Mouse (Mus musculus): ENCODE data around the gene Plcd1. TPM values are rescaled to one million over a fixed set of nuclear protein-coding genes. Genes with fewer than 3 reads are reported as not detected.
A peak's percentile ranks its signal among the peaks of the same experiment; 100 is the strongest.

The Plcd1 gene
- polyA plus RNA-seq, 2 experiments, result 38.2 to 50.0 TPM

DNA sequence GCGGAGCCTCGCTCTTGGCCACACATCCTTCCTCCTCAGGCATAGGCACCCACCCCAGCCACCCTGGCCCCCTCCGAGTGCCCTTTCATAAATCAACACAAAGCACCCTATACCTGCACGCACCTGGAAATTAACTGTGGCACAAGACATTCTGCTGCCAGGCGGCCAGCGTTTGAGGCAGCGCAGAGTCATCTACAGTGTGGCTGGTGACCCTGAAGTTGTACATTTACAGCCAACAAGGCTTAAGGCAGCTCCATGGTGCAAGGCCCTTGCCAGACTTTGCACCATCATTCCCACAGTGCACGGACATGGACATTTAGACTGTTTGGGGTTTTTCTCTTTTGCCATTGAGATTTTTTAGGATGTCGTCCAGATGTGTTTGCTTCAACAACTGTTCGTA, 32.6 kb downstream of the Plcd1 start:
- H3K27me3 ChIP-seq (ENCODE audit: control insufficient read depth, insufficient read depth, low read length), result no peaks in the 10 kb centered on the region
- no peaks in the 10 kb centered on the region for H3K36me3 ChIP-seq (ENCODE audit: control insufficient read depth, insufficient read depth, low read length)
- no peak for DNase-seq (ENCODE audit: low spot score)
- H3K9ac ChIP-seq (ENCODE audit: low read depth, low read length, severe bottlenecking), result no peak overlapping the region
- no peak overlapping the region for H3K4me3 ChIP-seq (replicated peaks; ENCODE audit: low read length)
- H3K4me2 ChIP-seq (replicated peaks; ENCODE audit: low read depth, low read length, severe bottlenecking), result no peak overlapping the region
- no peak overlapping the region for H3K27ac ChIP-seq (replicated peaks; ENCODE audit: low read depth, low read length)
- 88% methylated on average over 10 of the region's 10 CpGs for WGBS
- ATAC-seq (ENCODE audit: low FRiP score, low read depth), result no peak
- TF ChIP-seq POLR2A (IDR thresholded peaks at IDR 0.05; ENCODE audit: borderline replicate concordance, extremely low read depth, insufficient read depth, insufficient read length), result no peak
- 0 out of 2 replicates have a peak, but pooled peaks cover 4% of the 10 kb centered on the region for H3K4me1 ChIP-seq (ENCODE audit: control insufficient read depth, insufficient read depth, low read length)
- no peaks in the 10 kb centered on the region for H3K9me3 ChIP-seq (ENCODE audit: control insufficient read depth, low read length)

DNA sequence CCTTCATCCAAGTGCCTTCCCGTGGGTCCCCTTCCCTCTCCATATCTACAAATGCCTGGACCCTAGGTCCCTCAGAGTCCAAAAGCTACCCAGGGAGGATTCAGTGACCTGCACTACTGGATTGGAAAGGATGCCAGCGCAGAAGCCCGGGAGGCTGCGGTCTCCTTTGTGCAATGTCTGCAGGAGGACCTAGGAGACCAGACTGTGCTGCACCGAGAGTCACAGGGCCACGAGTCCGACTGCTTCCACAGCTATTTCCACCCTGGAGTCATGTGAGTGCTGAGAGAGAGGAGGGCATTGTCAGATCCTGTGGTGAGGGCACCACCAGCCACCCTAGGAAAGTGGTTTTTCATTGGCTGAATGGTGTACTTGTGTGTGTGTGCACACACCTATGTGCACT, 35.1 kb downstream of the Plcd1 start:
- no peak for DNase-seq (ENCODE audit: low spot score)
- Histone ChIP-seq H3K9ac (ENCODE audit: low read depth, low read length, severe bottlenecking) (no peak overlapping the region), H3K27me3 (ENCODE audit: control insufficient read depth, insufficient read depth, low read length) (no peaks in the 10 kb centered on the region), H3K27ac (replicated peaks; ENCODE audit: low read depth, low read length) (no peak overlapping the region), H3K4me3 (replicated peaks; ENCODE audit: low read length) (no peak overlapping the region), H3K36me3 (ENCODE audit: control insufficient read depth, insufficient read depth, low read length) (no peaks in the 10 kb centered on the region), H3K4me1 (ENCODE audit: control insufficient read depth, insufficient read depth, low read length) (no peaks in the 10 kb centered on the region; the same call in 1 of the 2 replicates), H3K4me2 (replicated peaks; ENCODE audit: low read depth, low read length, severe bottlenecking) (no peak overlapping the region), H3K9me3 (ENCODE audit: control insufficient read depth, low read length) (no peaks in the 10 kb centered on the region)
- ATAC-seq (ENCODE audit: low FRiP score, low read depth), result no peak
- WGBS, result 85% methylated on average over 7 of the region's 7 CpGs
- TF ChIP-seq POLR2A (IDR thresholded peaks at IDR 0.05; ENCODE audit: borderline replicate concordance, extremely low read depth, insufficient read depth, insufficient read length), result no peak

DNA sequence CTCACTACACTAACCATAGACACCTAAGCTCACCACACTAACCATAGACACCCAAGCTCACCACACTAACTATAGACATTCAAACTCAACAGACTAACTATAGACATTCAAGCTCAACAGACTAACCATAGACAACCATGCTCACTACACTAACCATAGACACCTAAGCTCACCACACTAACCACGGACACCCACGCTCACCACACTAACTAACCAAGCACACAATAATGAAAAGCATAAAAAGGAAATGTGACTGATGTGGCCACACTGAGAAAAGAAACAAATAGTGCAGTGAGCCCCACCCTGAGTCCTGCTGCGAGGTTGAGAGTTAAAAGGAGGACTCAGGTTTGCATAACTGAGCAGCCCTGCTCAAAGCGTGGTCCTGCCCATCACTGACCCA, 38.0 kb downstream of the Plcd1 start:
- H3K9me3 ChIP-seq (ENCODE audit: control insufficient read depth, low read length), result no peaks in the 10 kb centered on the region
- 85% methylated on average over 4 of the region's 4 CpGs for WGBS
- no peak overlapping the region for H3K9ac ChIP-seq (ENCODE audit: low read depth, low read length, severe bottlenecking)
- no peaks in the 10 kb centered on the region for H3K27me3 ChIP-seq (ENCODE audit: control insufficient read depth, insufficient read depth, low read length)
- H3K4me3 ChIP-seq (replicated peaks; ENCODE audit: low read length), result no peak overlapping the region
- H3K4me1 ChIP-seq (ENCODE audit: control insufficient read depth, insufficient read depth, low read length), result peaks cover 8% of the 10 kb centered on the region
- H3K36me3 ChIP-seq (ENCODE audit: control insufficient read depth, insufficient read depth, low read length), result no peaks in the 10 kb centered on the region
- no peak overlapping the region for H3K4me2 ChIP-seq (replicated peaks; ENCODE audit: low read depth, low read length, severe bottlenecking)
- TF ChIP-seq POLR2A (IDR thresholded peaks at IDR 0.05; ENCODE audit: borderline replicate concordance, extremely low read depth, insufficient read depth, insufficient read length), result no peak
- DNase-seq (ENCODE audit: low spot score), result no peak
- no peak for ATAC-seq (ENCODE audit: low FRiP score, low read depth)
- no peak overlapping the region for H3K27ac ChIP-seq (replicated peaks; ENCODE audit: low read depth, low read length)

GRCm38 (mm10) chr9:119053964-119054576, 39.2 kb downstream of the Plcd1 start:
- no peaks in the 10 kb centered on the region for H3K27me3 ChIP-seq (ENCODE audit: control insufficient read depth, insufficient read depth, low read length)
- no peak overlapping the region for H3K4me2 ChIP-seq (replicated peaks; ENCODE audit: low read depth, low read length, severe bottlenecking)
- no peaks in the 10 kb centered on the region for H3K9me3 ChIP-seq (ENCODE audit: control insufficient read depth, low read length)
- WGBS, result 81% methylated on average over 9 of the region's 9 CpGs
- no peak for DNase-seq (ENCODE audit: low spot score)
- no peak overlapping the region for H3K4me3 ChIP-seq (replicated peaks; ENCODE audit: low read length)
- no peak for ATAC-seq (ENCODE audit: low FRiP score, low read depth)
- no peak overlapping the region for H3K27ac ChIP-seq (replicated peaks; ENCODE audit: low read depth, low read length)
- TF ChIP-seq POLR2A (IDR thresholded peaks at IDR 0.05; ENCODE audit: borderline replicate concordance, extremely low read depth, insufficient read depth, insufficient read length), result no peak
- peaks cover 8% of the 10 kb centered on the region for H3K4me1 ChIP-seq (ENCODE audit: control insufficient read depth, insufficient read depth, low read length)
- H3K36me3 ChIP-seq (ENCODE audit: control insufficient read depth, insufficient read depth, low read length), result no peaks in the 10 kb centered on the region
- no peak overlapping the region for H3K9ac ChIP-seq (ENCODE audit: low read depth, low read length, severe bottlenecking)

- H3K4me3 ChIP-seq (replicated peaks; ENCODE audit: low read length), result peak within 1 kb of the TSS; percentile 49
- H3K4me2 ChIP-seq (replicated peaks; ENCODE audit: low read depth, low read length, severe bottlenecking), result peak within 1 kb of the TSS; percentile 87
- peak within 1 kb of the TSS; percentile 62 for H3K27ac ChIP-seq (replicated peaks; ENCODE audit: low read depth, low read length)
- H3K9ac ChIP-seq (ENCODE audit: low read depth, low read length, severe bottlenecking), result peak within 1 kb of the TSS; percentile 65
- peaks cover 10% of the 10 kb centered on the region for H3K4me1 ChIP-seq (ENCODE audit: control insufficient read depth, insufficient read depth, low read length)
- no peaks in the 10 kb centered on the region for H3K36me3 ChIP-seq (ENCODE audit: control insufficient read depth, insufficient read depth, low read length)
- peak; percentile 53 for DNase-seq (ENCODE audit: low spot score)
- H3K27me3 ChIP-seq (ENCODE audit: control insufficient read depth, insufficient read depth, low read length), result no peaks in the 10 kb centered on the region
- 17% methylated on average over 22 of the region's 22 CpGs for WGBS
- ATAC-seq (ENCODE audit: low FRiP score, low read depth), result peak; percentile 91
- TF ChIP-seq POLR2A (IDR thresholded peaks at IDR 0.05; ENCODE audit: borderline replicate concordance, extremely low read depth, insufficient read depth, insufficient read length), result peak; percentile 31; the same call in 1 of the 2 replicates
- no peaks in the 10 kb centered on the region for H3K9me3 ChIP-seq (ENCODE audit: control insufficient read depth, low read length)
Measured at GRCm38 (mm10) chr9:119052154-119052944, 41.0 kb downstream of the Plcd1 start, which contains the start of gene Vill. Gene Vill (plus strand): TSS chr9:119052778.
